Comparison of ENCODE assay signal across 23 mouse cellular contexts in genomic region chr14:98038524-98038923, GRCm38 (mm10).
A peak's percentile ranks its signal among the peaks of the same experiment; 100 is the strongest.
DNase-seq lines count a peak whose midpoint lies in the region; ATAC-seq and TF ChIP-seq lines count a peak whose summit lies in the region.
"Had no signal": no experiment of that assay in that cellular context is flagged by ENCODE, and none has a peak within 500 bp of the region (broad histone marks: within the 10 kb centered on the region; RNA-seq: fewer than 3 reads in every experiment).

No protein-coding gene starts in this region.

- no peak for TF ChIP-seq CTCF in hindbrain, postnatal 0 days (IDR thresholded peaks at IDR 0.05; ENCODE audit: low read depth)
- no peak for TF ChIP-seq CTCF in stomach, postnatal 0 days (IDR thresholded peaks at IDR 0.05; ENCODE audit: low read depth)

- no peak overlapping the region for H3K27ac ChIP-seq in hindbrain, postnatal 0 days
- no peak overlapping the region for H3K27ac ChIP-seq in hindbrain, embryonic 14.5 days
- no peak overlapping the region for H3K27ac ChIP-seq in neural tube, embryonic 15.5 days (replicated peaks)
- H3K27ac ChIP-seq in stomach, postnatal 0 days (replicated peaks) = no peak overlapping the region
- H3K27ac ChIP-seq: embryonic facial prominence, embryonic 15.5 days; heart, embryonic 10.5 days; hindbrain, embryonic 13.5 days; intestine, embryonic 15.5 days; kidney, postnatal 0 days; neural tube, embryonic 13.5 days had no signal

- no peaks in the 10 kb centered on the region for H3K27me3 ChIP-seq in hindbrain, postnatal 0 days (ENCODE audit: insufficient read depth, low read length)
- H3K27me3 ChIP-seq in hindbrain, embryonic 14.5 days (ENCODE audit: control insufficient read depth, insufficient read depth, low read length) = no peaks in the 10 kb centered on the region
- no peaks in the 10 kb centered on the region for H3K27me3 ChIP-seq in neural tube, embryonic 15.5 days (replicated peaks)
- H3K27me3 ChIP-seq in stomach, postnatal 0 days (ENCODE audit: control insufficient read depth, insufficient read depth, low read length) = no peaks in the 10 kb centered on the region
- H3K27me3 ChIP-seq: embryonic facial prominence, embryonic 15.5 days; hindbrain, embryonic 13.5 days; intestine, embryonic 15.5 days; neural tube, embryonic 13.5 days had no signal

- DNase-seq in cerebellum, postnatal 10 days = peak; percentile 4 to 21
- DNase-seq in cerebellum, postnatal 25 days = no peak
- DNase-seq in hindbrain, postnatal 0 days (ENCODE audit: low spot score) = peak; percentile 5
- no peak for DNase-seq in hindbrain, embryonic 14.5 days (ENCODE audit: low spot score)
- peak; percentile 25 for DNase-seq in neural tube, embryonic 10.5 days (ENCODE audit: extremely low spot score, low spot score)
- peak; percentile 51 for DNase-seq in mesoderm, embryonic 11.5 days (ENCODE audit: low read depth, low spot score)
- no peak for DNase-seq in stomach, postnatal 0 days (ENCODE audit: low spot score)
- DNase-seq: adrenal gland, postnatal 25 days; cerebellum, adult 8-10 months; gastrocnemius, postnatal 36 days; heart, postnatal 36 days; left cerebral cortex, postnatal 4 days; midbrain, embryonic 14.5 days; thymus, postnatal 36 days had no signal

- no peak overlapping the region for H3K9ac ChIP-seq in hindbrain, postnatal 0 days (replicated peaks; ENCODE audit: low read length)
- H3K9ac ChIP-seq in hindbrain, embryonic 14.5 days = no peak overlapping the region
- no peak overlapping the region for H3K9ac ChIP-seq in neural tube, embryonic 15.5 days (replicated peaks)
- H3K9ac ChIP-seq in stomach, postnatal 0 days (ENCODE audit: low read length) = no peak overlapping the region
- H3K9ac ChIP-seq: embryonic facial prominence, embryonic 15.5 days; hindbrain, embryonic 13.5 days; intestine, embryonic 15.5 days; neural tube, embryonic 13.5 days had no signal

- no peak overlapping the region for H3K4me3 ChIP-seq in hindbrain, postnatal 0 days (ENCODE audit: low read length)
- H3K4me3 ChIP-seq in hindbrain, embryonic 14.5 days (replicated peaks; ENCODE audit: low read length) = no peak overlapping the region
- H3K4me3 ChIP-seq in neural tube, embryonic 15.5 days (replicated peaks) = no peak overlapping the region
- no peak overlapping the region for H3K4me3 ChIP-seq in stomach, postnatal 0 days (ENCODE audit: low read depth, low read length)
- H3K4me3 ChIP-seq: embryonic facial prominence, embryonic 15.5 days; heart, embryonic 10.5 days; hindbrain, embryonic 13.5 days; intestine, embryonic 15.5 days; neural tube, embryonic 13.5 days had no signal

- 39% methylated on average over 1 of the region's 1 CpGs for WGBS in hindbrain, postnatal 0 days
- WGBS in hindbrain, embryonic 14.5 days = 25% methylated on average over 1 of the region's 1 CpGs
- WGBS in neural tube, embryonic 15.5 days = 56% methylated on average over 1 of the region's 1 CpGs
- WGBS in stomach, postnatal 0 days = 54% methylated on average over 1 of the region's 1 CpGs

- H3K4me1 ChIP-seq in hindbrain, postnatal 0 days (ENCODE audit: insufficient read depth, low read length) = no peaks in the 10 kb centered on the region
- no peaks in the 10 kb centered on the region for H3K4me1 ChIP-seq in hindbrain, embryonic 14.5 days (replicated peaks; ENCODE audit: control insufficient read depth, insufficient read depth, low read length)
- H3K4me1 ChIP-seq in neural tube, embryonic 15.5 days = no peaks in the 10 kb centered on the region
- no peaks in the 10 kb centered on the region for H3K4me1 ChIP-seq in stomach, postnatal 0 days (replicated peaks; ENCODE audit: control insufficient read depth, insufficient read depth)
- H3K4me1 ChIP-seq: embryonic facial prominence, embryonic 15.5 days; hindbrain, embryonic 13.5 days; intestine, embryonic 15.5 days; neural tube, embryonic 13.5 days had no signal

- no peaks in the 10 kb centered on the region for H3K9me3 ChIP-seq in hindbrain, postnatal 0 days (ENCODE audit: low read length)
- no peaks in the 10 kb centered on the region for H3K9me3 ChIP-seq in hindbrain, embryonic 14.5 days (ENCODE audit: control insufficient read depth, low read length)
- no peaks in the 10 kb centered on the region for H3K9me3 ChIP-seq in neural tube, embryonic 15.5 days (replicated peaks)
- no peaks in the 10 kb centered on the region for H3K9me3 ChIP-seq in stomach, postnatal 0 days (ENCODE audit: control insufficient read depth, low read length)
- H3K9me3 ChIP-seq: embryonic facial prominence, embryonic 15.5 days; heart, embryonic 10.5 days; hindbrain, embryonic 13.5 days; intestine, embryonic 15.5 days; neural tube, embryonic 13.5 days had no signal

- H3K4me2 ChIP-seq in hindbrain, postnatal 0 days (ENCODE audit: low read depth, low read length) = no peak overlapping the region
- no peak overlapping the region for H3K4me2 ChIP-seq in hindbrain, embryonic 14.5 days (replicated peaks)
- H3K4me2 ChIP-seq in neural tube, embryonic 15.5 days = no peak overlapping the region
- H3K4me2 ChIP-seq in stomach, postnatal 0 days (replicated peaks; ENCODE audit: low read depth) = no peak overlapping the region
- H3K4me2 ChIP-seq: embryonic facial prominence, embryonic 15.5 days; hindbrain, embryonic 13.5 days; intestine, embryonic 15.5 days; neural tube, embryonic 13.5 days had no signal

- ATAC-seq in hindbrain, postnatal 0 days = no peak
- ATAC-seq in hindbrain, embryonic 14.5 days (ENCODE audit: low FRiP score) = no peak
- no peak for ATAC-seq in neural tube, embryonic 15.5 days (ENCODE audit: low FRiP score)
- no peak for ATAC-seq in stomach, postnatal 0 days (ENCODE audit: low FRiP score, low TSS enrichment)
- ATAC-seq: forebrain, embryonic 16.5 days; intestine, embryonic 15.5 days; lung, postnatal 0 days had no signal

- no peak for TF ChIP-seq EP300 in stomach, postnatal 0 days (optimal IDR thresholded peaks at IDR 0.05)

- H3K36me3 ChIP-seq in hindbrain, postnatal 0 days (ENCODE audit: insufficient read depth, low read length) = no peaks in the 10 kb centered on the region
- no peaks in the 10 kb centered on the region for H3K36me3 ChIP-seq in hindbrain, embryonic 14.5 days (replicated peaks; ENCODE audit: control insufficient read depth, insufficient read depth)
- no peaks in the 10 kb centered on the region for H3K36me3 ChIP-seq in neural tube, embryonic 15.5 days
- H3K36me3 ChIP-seq in stomach, postnatal 0 days (ENCODE audit: control insufficient read depth, insufficient read depth, low read length) = no peaks in the 10 kb centered on the region
- H3K36me3 ChIP-seq: embryonic facial prominence, embryonic 15.5 days; heart, embryonic 10.5 days; hindbrain, embryonic 13.5 days; intestine, embryonic 15.5 days; neural tube, embryonic 13.5 days had no signal

Comparison
In these comparisons a context has a peak if more than half of its experiments do, and no peak if none do; other contexts are left out.
1. DNase-seq: peak in cerebellum, postnatal 10 days (2 of 2), hindbrain, postnatal 0 days (single experiment), neural tube, embryonic 10.5 days (single experiment) and mesoderm, embryonic 11.5 days (single experiment); none in cerebellum, postnatal 25 days (0 of 2), hindbrain, embryonic 14.5 days (single experiment) and stomach, postnatal 0 days (single experiment).